Mouse (Mus musculus) neural tube, embryonic 11.5 days (tissue): ENCODE measurements at regions not wholly inside any gene's neighbourhood (a gene's known extent, or its start where the extent isn't known, plus 50 kb on each side); places are given as distances from the start of the nearest gene placed in this dataset.
"Not testable (repeated sequence)": the region's sequence is repeated elsewhere in the genome, so short reads cannot be mapped to it uniquely, and the experiment has no call there.

Source experiments
- ATAC-seq: fragments of 200-750 bp; cut with Nextera tagmentation; 2 replicates; pipeline ENCODE4 v1.8.0; 2017; ENCODE audit warnings: moderate number of reproducible peaks, mild to moderate bottlenecking, moderate TSS enrichment, moderate library complexity; ENCODE audit not compliant: insufficient read depth, low FRiP score, low TSS enrichment
- DNase-seq: peaks from one replicate; pipeline ENCODE4 v3.0.0-alpha.2; 2015; ENCODE audit warnings: low spot score
- H3K27ac ChIP-seq: fragments of 300-500 bp; sonication (generic); 2 replicates; pipeline ENCODE4 v1.5.1; 2014; ENCODE audit warnings: low read depth, mild to moderate bottlenecking, low read length
- H3K27me3 ChIP-seq: fragments of 300-500 bp; sonication (generic); 2 replicates; pipeline ENCODE4 v1.6.1; 2014; ENCODE audit warnings: mild to moderate bottlenecking, low read length, mixed read lengths; ENCODE audit not compliant: control insufficient read depth, insufficient read depth
- H3K36me3 ChIP-seq: fragments of 300-500 bp; sonication (generic); 2 replicates; pipeline ENCODE4 v1.6.1; 2014; ENCODE audit warnings: mild to moderate bottlenecking, low read length, moderate library complexity, mixed read lengths; ENCODE audit not compliant: control insufficient read depth, insufficient read depth
- H3K4me1 ChIP-seq: fragments of 300-500 bp; sonication (generic); 2 replicates; pipeline ENCODE4 v1.6.1; 2014; ENCODE audit warnings: low read length, mixed read lengths; ENCODE audit not compliant: control insufficient read depth, insufficient read depth
- H3K4me2 ChIP-seq: fragments of 300-500 bp; sonication (generic); 2 replicates; pipeline ENCODE4 v1.6.1; 2014; ENCODE audit warnings: low read depth, mild to moderate bottlenecking, moderate library complexity
- H3K4me3 ChIP-seq: fragments of 300-500 bp; sonication (generic); 2 replicates; pipeline ENCODE4 v1.5.1; 2014; ENCODE audit warnings: low read depth, low read length
- H3K9ac ChIP-seq: fragments of 300-500 bp; sonication (generic); 2 replicates; pipeline ENCODE4 v1.6.1; 2014; ENCODE audit warnings: mild to moderate bottlenecking, low read length
- H3K9me3 ChIP-seq: fragments of 300-500 bp; sonication (generic); 2 replicates; pipeline ENCODE4 v1.6.1; 2016; ENCODE audit warnings: low read length; ENCODE audit not compliant: control insufficient read depth
- WGBS: fragments of 180-500 bp; shearing (Covaris S2); extraction: QIAGEN DNeasy Blood & Tissue Kit; methylation state at CpG from one replicate; pipeline ENCODE4 v1.1.7; 2014; 5-methylcytosine and 5-hydroxymethylcytosine counted together

DNA sequence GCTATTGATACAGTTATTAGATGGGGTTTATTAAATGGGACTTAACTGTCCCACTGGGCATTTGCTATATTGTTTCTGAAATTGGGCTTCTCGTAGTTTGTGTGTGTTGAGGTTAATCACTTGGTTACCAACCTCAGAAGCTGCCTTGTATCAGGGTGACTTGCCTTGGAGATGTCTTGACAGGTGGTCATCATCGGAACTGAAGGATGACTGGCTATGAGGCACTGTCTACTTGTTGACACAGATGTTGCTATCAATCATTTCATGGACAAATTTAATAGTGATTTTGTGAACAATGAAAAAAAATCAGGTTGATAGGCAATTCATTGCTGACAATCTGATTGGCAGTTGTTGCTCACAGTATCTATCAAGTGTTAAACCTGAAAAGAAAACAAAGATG lies 261.4 kb upstream of the Arhgap42 start:
- ATAC-seq (no peak), DNase-seq (no peak)
- Histone ChIP-seq H3K27ac (no peak overlapping the region), H3K9ac (no peak overlapping the region), H3K9me3 (no peaks in the 10 kb centered on the region), H3K36me3 (no peaks in the 10 kb centered on the region), H3K4me3 (no peak overlapping the region), H3K4me2 (no peak overlapping the region), H3K4me1 (no peaks in the 10 kb centered on the region), H3K27me3 (no peaks in the 10 kb centered on the region)
- 82% methylated on average over 2 of the region's 2 CpGs for WGBS

DNA sequence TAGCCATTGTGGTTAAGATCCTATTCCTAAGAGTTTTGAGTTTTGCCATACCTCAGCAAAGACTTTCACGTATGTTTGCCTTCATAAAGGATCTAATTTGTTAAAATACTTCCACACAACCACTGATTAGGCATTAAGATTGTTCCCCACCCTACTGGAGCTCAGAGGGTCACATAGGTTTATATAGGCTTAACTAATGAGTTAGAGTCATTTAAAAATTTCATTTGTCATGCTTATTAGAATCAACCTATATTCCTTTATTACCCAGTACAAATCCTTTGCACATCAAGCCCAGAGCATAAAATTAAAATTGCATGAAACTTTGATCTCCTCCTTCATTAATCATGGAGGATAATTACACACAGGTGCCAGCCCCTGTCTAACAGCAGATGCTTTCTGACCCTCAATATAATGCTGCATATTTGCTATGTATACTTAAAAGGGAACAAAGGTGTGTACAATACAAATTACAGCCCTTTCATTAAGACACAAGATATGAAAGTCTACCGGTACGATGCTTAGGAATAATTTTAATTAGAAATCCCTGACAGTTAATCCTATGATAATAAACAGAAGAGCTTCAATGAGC lies 254.8 kb upstream of the Arhgap42 start:
- WGBS, result 84% methylated on average over 3 of the region's 3 CpGs

DNA sequence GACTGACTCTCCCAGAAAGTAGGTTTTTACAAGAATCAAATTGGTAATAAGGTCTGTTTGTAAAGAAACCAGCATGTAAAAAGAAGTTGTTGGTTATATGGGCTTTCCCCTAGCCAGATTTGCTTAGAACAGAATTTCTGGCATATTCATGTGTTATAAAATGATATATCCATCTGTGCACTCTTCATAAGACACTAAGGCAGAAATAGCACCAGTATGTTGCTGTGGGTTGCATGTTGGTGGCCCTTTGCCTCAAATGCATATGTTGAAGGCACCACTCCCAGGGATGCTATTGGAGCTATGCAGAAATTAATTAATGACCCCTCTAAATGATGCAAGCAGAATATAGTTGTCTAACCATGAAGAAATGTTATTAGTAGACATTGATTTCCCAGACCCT lies 238.2 kb upstream of the Arhgap42 start:
- no peak overlapping the region for H3K4me2 ChIP-seq
- no peak overlapping the region for H3K4me3 ChIP-seq
- H3K36me3 ChIP-seq, result no peaks in the 10 kb centered on the region
- no peak overlapping the region for H3K9ac ChIP-seq
- H3K4me1 ChIP-seq, result no peaks in the 10 kb centered on the region
- H3K27me3 ChIP-seq, result no peaks in the 10 kb centered on the region
- DNase-seq (no peak), ATAC-seq (no peak)
- H3K9me3 ChIP-seq, result no peaks in the 10 kb centered on the region
- H3K27ac ChIP-seq, result no peak overlapping the region

More for the DNA sequence above, 254.8 kb upstream of the Arhgap42 start:
- Histone ChIP-seq H3K4me3 (no peak overlapping the region), H3K27ac (no peak overlapping the region), H3K9me3 (no peaks in the 10 kb centered on the region), H3K9ac (no peak overlapping the region), H3K36me3 (no peaks in the 10 kb centered on the region), H3K4me1 (no peaks in the 10 kb centered on the region), H3K27me3 (no peaks in the 10 kb centered on the region), H3K4me2 (no peak overlapping the region)
- no peak for DNase-seq
- ATAC-seq, result no peak

DNA sequence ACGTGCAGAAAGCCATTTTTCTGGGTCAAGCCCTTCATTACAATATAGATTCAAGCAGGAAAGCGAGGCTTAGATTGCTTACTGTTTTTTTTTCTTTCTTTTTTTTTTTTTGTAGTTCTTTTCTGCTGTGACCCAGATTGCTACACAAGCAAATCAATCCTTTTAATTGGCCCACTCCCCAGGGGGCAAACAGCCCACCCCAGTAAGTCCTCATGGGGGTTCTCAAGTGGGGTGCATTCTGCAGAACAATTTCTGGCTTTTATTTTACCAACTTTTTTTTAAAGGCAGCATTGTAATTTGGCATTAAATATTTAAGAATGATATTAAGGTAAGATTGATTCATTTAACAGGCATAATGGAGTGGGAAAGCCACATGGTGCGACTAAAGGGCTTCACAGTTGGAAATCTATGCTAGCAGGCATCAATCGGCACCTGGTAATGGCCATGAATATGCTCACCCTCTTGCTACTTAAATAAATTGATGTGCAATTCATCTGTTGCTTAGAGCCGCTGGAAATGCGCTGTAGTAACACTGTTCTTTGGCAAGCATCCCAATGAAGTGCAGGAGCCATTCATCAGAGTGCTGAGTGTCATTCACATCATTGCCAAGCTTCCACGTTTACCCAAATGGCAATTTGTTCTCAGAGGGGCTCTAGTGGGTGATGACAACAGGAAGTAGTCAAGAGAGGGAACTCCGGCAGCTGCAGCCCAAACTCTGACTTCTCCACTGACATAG lies 236.3 kb upstream of the Arhgap42 start:
- Histone ChIP-seq H3K4me1 (no peaks in the 10 kb centered on the region), H3K27ac (no peak overlapping the region), H3K4me2 (no peak overlapping the region), H3K9me3 (no peaks in the 10 kb centered on the region), H3K36me3 (no peaks in the 10 kb centered on the region), H3K9ac (no peak overlapping the region), H3K27me3 (no peaks in the 10 kb centered on the region), H3K4me3 (no peak overlapping the region)
- DNase-seq (no peak), ATAC-seq (peak; percentile 55; the same call in 1 of the 2 replicates)
- 42% methylated on average over 8 of the region's 8 CpGs for WGBS

DNA sequence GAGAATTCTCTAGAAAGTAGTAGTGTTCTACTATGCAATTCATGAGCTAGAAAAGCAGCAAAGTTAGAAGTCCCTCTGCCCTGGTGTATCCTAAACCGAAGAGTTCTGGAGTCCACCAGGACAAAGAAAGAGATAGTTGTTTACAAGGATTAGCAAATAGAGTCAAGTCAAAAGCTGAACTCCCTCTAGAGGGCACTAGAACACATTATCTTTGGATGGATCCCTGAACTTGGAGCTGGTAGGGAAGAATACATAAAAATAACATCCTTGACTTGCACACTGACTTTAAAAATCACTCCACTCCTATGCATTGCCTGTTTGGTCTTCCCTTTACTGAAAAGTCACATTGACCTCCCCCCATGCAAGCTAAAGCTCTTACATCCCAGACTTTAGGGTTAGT lies 205.3 kb upstream of the Arhgap42 start:
- no peak for DNase-seq
- 84% methylated on average over 1 of the region's 1 CpGs for WGBS

DNA sequence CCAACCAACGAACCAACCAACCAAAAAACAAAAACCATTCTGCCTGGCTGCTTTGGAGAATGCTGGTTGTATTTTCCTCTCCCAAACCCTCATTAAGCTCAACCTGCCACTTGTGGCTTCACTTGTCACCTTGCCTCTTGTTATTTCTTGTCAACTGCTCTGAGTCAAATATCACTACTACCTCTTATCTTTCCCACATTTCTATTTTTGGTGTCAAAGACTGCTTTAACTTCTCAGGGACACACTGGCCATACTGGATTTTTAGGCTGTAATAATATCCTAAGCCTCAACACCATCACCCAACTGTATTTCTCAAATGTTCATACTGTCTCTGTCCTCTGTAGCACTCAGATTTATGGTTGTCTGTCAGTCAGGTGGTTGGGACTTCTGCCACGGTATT lies 181.4 kb upstream of the Arhgap42 start:
- Histone ChIP-seq H3K27me3 (no peaks in the 10 kb centered on the region), H3K27ac (no peak overlapping the region), H3K4me3 (no peak overlapping the region), H3K36me3 (no peaks in the 10 kb centered on the region), H3K9ac (no peak overlapping the region), H3K9me3 (no peaks in the 10 kb centered on the region), H3K4me1 (no peaks in the 10 kb centered on the region), H3K4me2 (no peak overlapping the region)
- 76% methylated on average over 2 of the region's 2 CpGs for WGBS
- ATAC-seq (no peak), DNase-seq (no peak)

More for the DNA sequence above, 205.3 kb upstream of the Arhgap42 start:
- Histone ChIP-seq H3K4me2 (no peak overlapping the region), H3K36me3 (no peaks in the 10 kb centered on the region), H3K9ac (no peak overlapping the region), H3K9me3 (no peaks in the 10 kb centered on the region), H3K4me1 (no peaks in the 10 kb centered on the region), H3K4me3 (no peak overlapping the region), H3K27ac (no peak overlapping the region), H3K27me3 (no peaks in the 10 kb centered on the region)
- ATAC-seq, result no peak

DNA sequence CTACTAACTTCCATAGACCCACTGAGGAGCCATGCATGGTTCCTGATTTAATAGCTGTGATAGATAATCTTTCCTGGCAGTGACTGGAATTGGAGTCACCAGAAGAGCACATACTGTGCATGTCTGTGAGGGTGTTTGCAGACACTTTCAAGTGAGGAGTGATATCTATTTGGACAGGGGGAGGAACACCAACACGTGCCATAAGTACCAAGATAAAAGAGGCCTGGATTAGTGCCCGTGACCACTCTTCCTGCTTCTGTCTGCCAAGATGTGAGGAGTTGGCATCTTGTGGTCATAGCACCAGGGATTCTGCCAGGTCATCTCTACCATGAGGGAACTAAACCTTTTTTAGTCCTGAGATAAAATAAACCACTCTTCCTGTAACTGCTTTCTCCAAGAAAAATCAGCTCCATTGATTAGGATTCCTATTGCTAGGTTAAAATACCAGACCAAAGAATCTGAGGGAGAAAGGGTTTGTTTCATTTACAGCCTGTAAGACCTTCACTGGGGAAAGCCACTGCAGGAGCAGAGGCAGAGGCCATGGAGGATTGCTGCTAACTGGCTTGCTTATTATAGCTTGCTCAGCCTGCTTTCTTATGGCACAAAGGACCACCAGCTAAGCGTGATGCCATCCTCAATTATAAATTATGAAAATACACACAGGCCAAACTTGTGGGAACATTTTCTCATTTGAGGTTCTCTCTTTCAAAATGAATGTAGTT lies 173.7 kb upstream of the Arhgap42 start:
- Histone ChIP-seq H3K36me3 (no peaks in the 10 kb centered on the region), H3K4me3 (no peak overlapping the region), H3K4me1 (no peaks in the 10 kb centered on the region), H3K27me3 (no peaks in the 10 kb centered on the region), H3K9me3 (no peaks in the 10 kb centered on the region), H3K27ac (no peak overlapping the region), H3K9ac (no peak overlapping the region), H3K4me2 (no peak overlapping the region)
- no peak for DNase-seq
- WGBS, result 77% methylated on average over 3 of the region's 3 CpGs
- no peak for ATAC-seq

DNA sequence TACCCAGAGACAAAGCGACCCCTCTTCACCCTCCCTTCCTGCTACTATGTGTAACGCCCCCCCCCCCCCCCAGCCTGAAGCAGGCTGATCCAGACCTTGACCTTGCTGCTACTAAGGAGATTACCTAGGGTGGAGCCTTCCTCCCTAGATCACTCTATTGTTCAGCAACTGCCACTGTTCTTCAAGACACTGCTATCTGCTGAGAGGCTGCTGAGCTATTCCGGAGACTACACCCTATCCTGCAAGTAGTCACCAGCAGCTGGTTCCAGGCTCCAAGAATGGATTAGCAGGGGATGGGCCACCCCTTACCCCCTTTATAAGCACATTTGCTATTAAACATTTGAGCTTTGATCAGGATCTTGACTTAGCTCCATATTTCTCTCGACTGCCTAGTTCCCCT lies 155.3 kb upstream of the Arhgap42 start:
- not testable (repeated sequence) for H3K4me3 ChIP-seq, H3K4me2 ChIP-seq, ATAC-seq, H3K27ac ChIP-seq, H3K4me1 ChIP-seq, DNase-seq, H3K9ac ChIP-seq, H3K9me3 ChIP-seq, H3K36me3 ChIP-seq, H3K27me3 ChIP-seq
- WGBS, result 84% methylated on average over 3 of the region's 4 CpGs
